Mouse (Mus musculus): ENCODE results near the gene Slc35a2.

GRCm38 (mm10) chrX:7937667-7938066 is 53.8 kb downstream of the Slc35a2 start:
- TF ChIP-seq CTCF (IDR thresholded peaks at IDR 0.05) (no peak), EP300 (IDR thresholded peaks at IDR 0.05; ENCODE audit: insufficient read depth, low read depth, low read length) (no peak)
